ENCODE assay signal across 1 mouse cellular context in the genomic region with DNA sequence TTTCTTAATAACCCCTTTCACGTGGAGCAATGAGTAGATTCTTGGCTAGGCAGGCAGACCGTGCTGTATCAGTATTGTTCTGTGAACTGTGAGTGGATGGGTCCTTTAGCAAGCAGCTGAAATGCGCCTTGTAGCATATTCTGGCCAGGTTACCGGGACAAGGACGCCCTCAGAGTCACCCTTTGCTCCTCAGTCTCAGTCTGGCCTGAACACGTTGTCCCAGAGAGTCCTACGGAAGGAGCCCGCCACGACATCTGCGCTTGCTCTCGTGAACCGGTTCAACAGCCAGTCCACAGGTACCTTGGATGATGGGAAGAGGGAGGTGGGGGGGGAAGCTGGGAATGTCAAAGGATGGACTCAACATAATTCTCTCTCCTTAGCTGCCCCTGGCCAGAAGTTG.
TF ChIP-seq lines count a peak whose summit lies in the region.

No protein-coding gene starts in this region.

TF ChIP-seq in MEL, 35 proteins besides CTCF, POLR2A, EP300 and RAD21:
- TF ChIP-seq MAFK (IDR thresholded peaks at IDR 0.05; ENCODE audit: borderline replicate concordance, low read depth, low read length) (no peak), CHD1 (IDR thresholded peaks at IDR 0.05; ENCODE audit: low read depth, low read length) (no peak), UBTF (IDR thresholded peaks at IDR 0.05; ENCODE audit: borderline replicate concordance, insufficient read depth, low read depth, low read length) (no peak), TCF12 (IDR thresholded peaks at IDR 0.05; ENCODE audit: low read depth, low read length) (no peak), TBP (IDR thresholded peaks at IDR 0.05; ENCODE audit: low read depth, low read length) (no peak), ELF1 (IDR thresholded peaks at IDR 0.05; ENCODE audit: low read depth, low read length) (no peak), HCFC1 (IDR thresholded peaks at IDR 0.05; ENCODE audit: low read depth, low read length) (no peak), ZNF384 (IDR thresholded peaks at IDR 0.05; ENCODE audit: low read depth, low read length) (no peak), POLR2AphosphoS2 (IDR thresholded peaks at IDR 0.05; ENCODE audit: low read length) (no peak), NRF1 (IDR thresholded peaks at IDR 0.05; ENCODE audit: insufficient read depth, low read depth, low read length, poor library complexity, severe bottlenecking) (no peak), MEF2A (IDR thresholded peaks at IDR 0.05; ENCODE audit: extremely low read depth, insufficient replicate concordance, low read depth, low read length, poor library complexity, severe bottlenecking) (no peak), MYB (IDR thresholded peaks at IDR 0.05; ENCODE audit: low read depth, low read length) (no peak), BHLHE40 (IDR thresholded peaks at IDR 0.05; ENCODE audit: borderline replicate concordance, low read depth, low read length) (no peak), JUND (IDR thresholded peaks at IDR 0.05; ENCODE audit: low read depth, low read length) (no peak), KAT2A (conservative IDR thresholded peaks at IDR 0.05; ENCODE audit: low read depth, low read length) (no peak)
